Mouse (Mus musculus): ENCODE data around the gene Zfp446. TPM values are rescaled to one million over a fixed set of nuclear protein-coding genes. Genes with fewer than 3 reads are reported as not detected.

Zfp446 gene
- total and polyA plus RNA-seq, 3 experiments, result 7.8 to 12.9 (median 12.8) TPM

DNA sequence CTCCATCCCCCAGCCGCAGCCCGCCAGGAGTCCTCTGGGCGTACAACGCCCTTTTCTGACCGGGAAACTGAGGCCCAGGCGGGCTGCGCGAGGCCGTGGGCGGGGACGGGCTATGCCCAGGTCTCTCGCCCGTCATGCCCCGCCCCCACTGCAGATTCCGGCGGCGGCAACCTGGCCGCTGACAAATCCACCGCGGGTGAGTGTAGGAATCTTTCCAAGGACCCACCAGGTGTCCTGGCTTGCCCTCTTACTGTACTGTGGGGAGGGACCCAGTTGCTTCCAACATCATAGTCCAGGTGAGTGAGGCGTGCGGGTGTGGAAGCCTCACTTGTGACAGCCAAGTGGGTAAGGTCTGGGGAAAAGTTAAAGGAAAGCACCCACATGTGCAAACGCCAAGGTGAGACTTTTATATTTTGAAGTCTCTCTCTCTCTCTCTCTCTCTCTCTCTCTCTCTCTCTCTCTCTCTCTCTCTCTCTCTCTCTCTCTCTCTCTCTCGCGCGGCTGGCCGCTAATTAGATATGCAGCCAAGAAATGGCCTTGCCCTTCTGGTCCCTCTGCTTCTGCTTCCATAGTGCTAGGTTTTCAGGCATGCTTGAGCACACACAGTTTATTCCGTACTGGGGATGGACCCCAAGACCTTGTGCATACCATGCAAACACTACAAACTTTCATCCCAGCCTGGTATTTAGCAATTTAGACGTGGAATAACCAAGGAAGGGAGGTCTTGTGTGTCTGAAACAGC is 11.4 kb upstream of the Zfp446 start:
- Histone ChIP-seq H3K4me3 (replicated peaks in 1 of 3; ENCODE audit: low read depth in 2 of 3, low read length in 2 of 3, poor library complexity in 1 of 3) (peak overlapping the region; percentile 93 to 97 (median 94)), H3K9me3 (replicated peaks; ENCODE audit: low read length) (no peaks in the 10 kb centered on the region), H3K79me2 (replicated peaks; ENCODE audit: control insufficient read depth, extremely low read depth, insufficient read depth, poor library complexity, severe bottlenecking) (peaks cover 5% of the 10 kb centered on the region; the same call in 1 of the 2 replicates), H3K4me1 (ENCODE audit: control insufficient read depth in 1 of 2, insufficient read depth in 2 of 2) (peaks cover 0 to 30% of the 10 kb centered on the region in 2 experiments; a peak in 2 of 4 replicates), H3K9ac (ENCODE audit: insufficient read depth, low read depth) (peak overlapping the region; percentile 94), H3K36me3 (replicated peaks in 1 of 2; ENCODE audit: control insufficient read depth in 1 of 2, insufficient read depth in 1 of 2, low read length in 1 of 2) (peaks cover 23 to 29% of the 10 kb centered on the region in 2 experiments), H3K27ac (ENCODE audit: insufficient read depth, low read depth) (peak overlapping the region; percentile 69), H3K27me3 (replicated peaks) (no peaks in the 10 kb centered on the region), H3K4me2 (ENCODE audit: insufficient read depth, low read depth, poor library complexity, severe bottlenecking) (peak overlapping the region; percentile 90)
- in situ Hi-C loops (cut with MboI; ENCODE audit: low pct_ligation_motif_present, low pct_unique_long_range_greater_than_20kb, low sequenced_read_pairs) (no loop called here), dilution Hi-C loops (cut with MboI; ENCODE audit: extremely low pct_ligation_motif_present, extremely low pct_unique_long_range_greater_than_20kb, low sequenced_read_pairs) (no loop called here)
- DNase-seq (ENCODE audit: extremely low read depth), result peak; percentile 43
- TF ChIP-seq BHLHE40 (IDR thresholded peaks at IDR 0.05; ENCODE audit: low read depth, low read length) (no peak), POLR2AphosphoS2 (IDR thresholded peaks at IDR 0.05; ENCODE audit: low read depth, low read length) (no peak), SMC3 (IDR thresholded peaks at IDR 0.05; ENCODE audit: low read depth, low read length) (no peak), USF2 (conservative IDR thresholded peaks at IDR 0.05; ENCODE audit: low read depth, low read length) (no peak), POLR2A (IDR thresholded peaks at IDR 0.05; ENCODE audit: low read depth, low read length) (no peak), E2F4 (IDR thresholded peaks at IDR 0.05; ENCODE audit: insufficient replicate concordance, low read depth, low read length) (no peak), PAX5 (IDR thresholded peaks at IDR 0.05; ENCODE audit: low read length) (no peak), NRF1 (IDR thresholded peaks at IDR 0.05; ENCODE audit: low read depth, low read length) (0 out of 2 replicates have a peak, but pooled peaks have one; percentile 28), CHD1 (IDR thresholded peaks at IDR 0.05; ENCODE audit: low read depth, low read length) (peak; percentile 61; the same call in 1 of the 2 replicates), CTCF (conservative IDR thresholded peaks at IDR 0.05 in 1 of 2, IDR thresholded peaks at IDR 0.05 in 1 of 2; ENCODE audit: low read depth in 2 of 2, low read length in 2 of 2) (no peak), JUN (IDR thresholded peaks at IDR 0.05; ENCODE audit: insufficient read depth, low read depth, low read length) (no peak), MAZ (IDR thresholded peaks at IDR 0.05; ENCODE audit: low read depth, low read length) (no peak), UBTF (IDR thresholded peaks at IDR 0.05; ENCODE audit: low read depth, low read length) (no peak), TCF12 (IDR thresholded peaks at IDR 0.05; ENCODE audit: low read depth, low read length) (peak; percentile 20; the same call in 1 of the 2 replicates), TBP (conservative IDR thresholded peaks at IDR 0.05; ENCODE audit: low read depth, low read length) (0 out of 2 replicates have a peak, but pooled peaks have one; percentile 8), MAX (IDR thresholded peaks at IDR 0.05; ENCODE audit: low read length) (no peak)

DNA sequence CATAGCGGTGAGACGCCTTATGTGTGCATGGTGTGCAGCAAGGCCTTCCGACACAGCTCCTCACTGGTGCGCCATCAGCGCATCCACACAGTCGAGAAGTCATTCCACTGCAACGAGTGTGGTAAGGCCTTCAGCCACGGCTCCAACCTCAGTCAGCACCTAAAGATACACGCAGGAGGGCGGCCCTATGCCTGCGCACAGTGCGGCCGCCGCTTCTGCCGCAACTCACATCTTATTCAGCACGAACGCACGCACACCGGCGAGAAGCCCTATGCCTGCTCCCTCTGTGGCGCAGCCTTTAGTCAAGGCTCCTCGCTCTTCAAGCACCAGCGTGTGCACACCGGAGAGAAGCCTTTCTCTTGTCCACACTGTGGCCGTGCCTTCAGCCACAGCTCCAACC is 6.7 kb upstream of the Zfp446 start:
- dilution Hi-C loops (cut with MboI; ENCODE audit: extremely low pct_ligation_motif_present, extremely low pct_unique_long_range_greater_than_20kb, low sequenced_read_pairs), result no loop called here
- Histone ChIP-seq H3K9ac (ENCODE audit: insufficient read depth, low read depth) (no peak overlapping the region), H3K4me1 (ENCODE audit: control insufficient read depth in 1 of 2, insufficient read depth in 2 of 2) (peaks cover 0 to 13% of the 10 kb centered on the region in 2 experiments; a peak in 2 of 4 replicates), H3K27ac (ENCODE audit: insufficient read depth, low read depth) (no peak overlapping the region), H3K9me3 (replicated peaks; ENCODE audit: low read length) (no peaks in the 10 kb centered on the region), H3K36me3 (replicated peaks in 1 of 2; ENCODE audit: control insufficient read depth in 1 of 2, insufficient read depth in 1 of 2, low read length in 1 of 2) (peaks cover 33 to 54% of the 10 kb centered on the region in 2 experiments), H3K27me3 (replicated peaks) (no peaks in the 10 kb centered on the region), H3K4me2 (ENCODE audit: insufficient read depth, low read depth, poor library complexity, severe bottlenecking) (no peak overlapping the region), H3K79me2 (replicated peaks; ENCODE audit: control insufficient read depth, extremely low read depth, insufficient read depth, poor library complexity, severe bottlenecking) (peaks cover 5% of the 10 kb centered on the region; the same call in 1 of the 2 replicates), H3K4me3 (replicated peaks in 1 of 3; ENCODE audit: low read depth in 2 of 3, low read length in 2 of 3, poor library complexity in 1 of 3) (no peak overlapping the region)
- in situ Hi-C loops (cut with MboI; ENCODE audit: low pct_ligation_motif_present, low pct_unique_long_range_greater_than_20kb, low sequenced_read_pairs), result no loop called here
- no peak for DNase-seq (ENCODE audit: extremely low read depth)
- no peak for TF ChIP-seq GABPA (IDR thresholded peaks at IDR 0.05; ENCODE audit: insufficient replicate concordance, low read depth, low read length)
- no peak for TF ChIP-seq TBP (conservative IDR thresholded peaks at IDR 0.05; ENCODE audit: low read depth, low read length)
- no peak for TF ChIP-seq ZNF384 (IDR thresholded peaks at IDR 0.05; ENCODE audit: low read depth, low read length)
- no peak for TF ChIP-seq USF1 (IDR thresholded peaks at IDR 0.05; ENCODE audit: low read depth, low read length)
- TF ChIP-seq PAX5 (IDR thresholded peaks at IDR 0.05; ENCODE audit: low read length), result no peak
- TF ChIP-seq SIN3A (IDR thresholded peaks at IDR 0.05; ENCODE audit: low read length), result no peak
- no peak for TF ChIP-seq CHD1 (IDR thresholded peaks at IDR 0.05; ENCODE audit: low read depth, low read length)
- TF ChIP-seq MAFK (IDR thresholded peaks at IDR 0.05; ENCODE audit: insufficient replicate concordance, low read length), result no peak

Data from CH12.LX (cell line).